Mouse (Mus musculus): Measurements from ENCODE around the gene Abcc1. TPM values are rescaled to one million over a fixed set of nuclear protein-coding genes. Genes with fewer than 3 reads are reported as not detected.

The Abcc1 gene
- polyA plus RNA-seq, 1 experiment, result 26.5 TPM

GRCm38 (mm10) chr16:14372817-14373301, 11.5 kb downstream of the Abcc1 start:
- TF ChIP-seq CTCF (conservative IDR thresholded peaks at IDR 0.05; ENCODE audit: insufficient read depth, insufficient read length, low read depth, low read length), result no peak
- no peak for TF ChIP-seq POLR2A (IDR thresholded peaks at IDR 0.05; ENCODE audit: low read depth, low read length)
- WGBS, result 16% methylated on average over 4 of the region's 4 CpGs
- peaks cover 15% of the 10 kb centered on the region for H3K4me1 ChIP-seq (ENCODE audit: control insufficient read depth, insufficient read depth, low read length)
- no peaks in the 10 kb centered on the region for H3K36me3 ChIP-seq (ENCODE audit: control insufficient read depth, insufficient read depth, low read length)
- no peak overlapping the region for H3K4me3 ChIP-seq (ENCODE audit: insufficient read depth, low read depth, low read length)
- no peaks in the 10 kb centered on the region for H3K27me3 ChIP-seq (replicated peaks; ENCODE audit: control insufficient read depth, insufficient read depth, low read length)
- peak overlapping the region; percentile 55; the same call in 1 of the 2 replicates for H3K27ac ChIP-seq (ENCODE audit: insufficient read depth, low read depth, low read length)
- DNase-seq, result peak; percentile 67

GRCm38 (mm10) chr16:14375942-14376341, 14.6 kb downstream of the Abcc1 start:
- no peak overlapping the region for H3K27ac ChIP-seq (ENCODE audit: insufficient read depth, low read depth, low read length)
- H3K4me3 ChIP-seq (ENCODE audit: insufficient read depth, low read depth, low read length), result no peak overlapping the region
- 93% methylated on average over 1 of the region's 1 CpGs for WGBS
- TF ChIP-seq CTCF (conservative IDR thresholded peaks at IDR 0.05; ENCODE audit: insufficient read depth, insufficient read length, low read depth, low read length) (no peak), POLR2A (IDR thresholded peaks at IDR 0.05; ENCODE audit: low read depth, low read length) (no peak)
- H3K4me1 ChIP-seq (ENCODE audit: control insufficient read depth, insufficient read depth, low read length), result peaks cover 14% of the 10 kb centered on the region
- no peak for DNase-seq
- H3K36me3 ChIP-seq (ENCODE audit: control insufficient read depth, insufficient read depth, low read length), result no peaks in the 10 kb centered on the region
- no peaks in the 10 kb centered on the region for H3K27me3 ChIP-seq (replicated peaks; ENCODE audit: control insufficient read depth, insufficient read depth, low read length)

GRCm38 (mm10) chr16:14376352-14376751, 15.0 kb downstream of the Abcc1 start:
- H3K4me3 ChIP-seq (ENCODE audit: insufficient read depth, low read depth, low read length), result no peak overlapping the region
- no peaks in the 10 kb centered on the region for H3K27me3 ChIP-seq (replicated peaks; ENCODE audit: control insufficient read depth, insufficient read depth, low read length)
- H3K36me3 ChIP-seq (ENCODE audit: control insufficient read depth, insufficient read depth, low read length), result no peaks in the 10 kb centered on the region
- 81% methylated on average over 2 of the region's 2 CpGs for WGBS
- H3K27ac ChIP-seq (ENCODE audit: insufficient read depth, low read depth, low read length), result no peak overlapping the region; the same call in 1 of the 2 replicates
- peaks cover 16% of the 10 kb centered on the region for H3K4me1 ChIP-seq (ENCODE audit: control insufficient read depth, insufficient read depth, low read length)
- TF ChIP-seq POLR2A (IDR thresholded peaks at IDR 0.05; ENCODE audit: low read depth, low read length), result no peak
- TF ChIP-seq CTCF (conservative IDR thresholded peaks at IDR 0.05; ENCODE audit: insufficient read depth, insufficient read length, low read depth, low read length), result no peak
- no peak for DNase-seq

- peak; percentile 59 for DNase-seq
- 55% methylated on average over 2 of the region's 2 CpGs for WGBS
- Histone ChIP-seq H3K27ac (ENCODE audit: insufficient read depth, low read depth, low read length) (peak overlapping the region; percentile 37; the same call in 1 of the 2 replicates), H3K4me1 (ENCODE audit: control insufficient read depth, insufficient read depth, low read length) (peaks cover 14% of the 10 kb centered on the region), H3K27me3 (replicated peaks; ENCODE audit: control insufficient read depth, insufficient read depth, low read length) (no peaks in the 10 kb centered on the region), H3K36me3 (ENCODE audit: control insufficient read depth, insufficient read depth, low read length) (no peaks in the 10 kb centered on the region), H3K4me3 (ENCODE audit: insufficient read depth, low read depth, low read length) (no peak overlapping the region)
- TF ChIP-seq CTCF (conservative IDR thresholded peaks at IDR 0.05; ENCODE audit: insufficient read depth, insufficient read length, low read depth, low read length) (no peak), POLR2A (IDR thresholded peaks at IDR 0.05; ENCODE audit: low read depth, low read length) (no peak)
These were observed 16.0 kb downstream of the Abcc1 start for GRCm38 (mm10) chr16:14377321-14377720.

GRCm38 (mm10) chr16:14378654-14379053, 17.3 kb downstream of the Abcc1 start:
- no peak for TF ChIP-seq CTCF (conservative IDR thresholded peaks at IDR 0.05; ENCODE audit: insufficient read depth, insufficient read length, low read depth, low read length)
- TF ChIP-seq POLR2A (IDR thresholded peaks at IDR 0.05; ENCODE audit: low read depth, low read length), result no peak
- Histone ChIP-seq H3K27ac (ENCODE audit: insufficient read depth, low read depth, low read length) (no peak overlapping the region), H3K36me3 (ENCODE audit: control insufficient read depth, insufficient read depth, low read length) (no peaks in the 10 kb centered on the region), H3K4me1 (ENCODE audit: control insufficient read depth, insufficient read depth, low read length) (peaks cover 14% of the 10 kb centered on the region), H3K27me3 (replicated peaks; ENCODE audit: control insufficient read depth, insufficient read depth, low read length) (no peaks in the 10 kb centered on the region), H3K4me3 (ENCODE audit: insufficient read depth, low read depth, low read length) (no peak overlapping the region)
- no peak for DNase-seq
- 72% methylated on average over 5 of the region's 5 CpGs for WGBS

GRCm38 (mm10) chr16:14379888-14380287, 18.5 kb downstream of the Abcc1 start:
- Histone ChIP-seq H3K4me1 (ENCODE audit: control insufficient read depth, insufficient read depth, low read length) (peaks cover 11% of the 10 kb centered on the region; the same call in 1 of the 2 replicates), H3K4me3 (ENCODE audit: insufficient read depth, low read depth, low read length) (no peak overlapping the region), H3K27me3 (replicated peaks; ENCODE audit: control insufficient read depth, insufficient read depth, low read length) (no peaks in the 10 kb centered on the region), H3K36me3 (ENCODE audit: control insufficient read depth, insufficient read depth, low read length) (no peaks in the 10 kb centered on the region), H3K27ac (ENCODE audit: insufficient read depth, low read depth, low read length) (no peak overlapping the region; the same call in 1 of the 2 replicates)
- WGBS, result 79% methylated on average over 7 of the region's 7 CpGs
- no peak for DNase-seq
- TF ChIP-seq CTCF (conservative IDR thresholded peaks at IDR 0.05; ENCODE audit: insufficient read depth, insufficient read length, low read depth, low read length), result no peak
- no peak for TF ChIP-seq POLR2A (IDR thresholded peaks at IDR 0.05; ENCODE audit: low read depth, low read length)

GRCm38 (mm10) chr16:14381061-14381665, 19.8 kb downstream of the Abcc1 start:
- H3K4me1 ChIP-seq (ENCODE audit: control insufficient read depth, insufficient read depth, low read length), result peaks cover 11% of the 10 kb centered on the region; the same call in 1 of the 2 replicates
- H3K27ac ChIP-seq (ENCODE audit: insufficient read depth, low read depth, low read length), result peak overlapping the region; percentile 27; the same call in 1 of the 2 replicates
- H3K27me3 ChIP-seq (replicated peaks; ENCODE audit: control insufficient read depth, insufficient read depth, low read length), result no peaks in the 10 kb centered on the region
- TF ChIP-seq CTCF (conservative IDR thresholded peaks at IDR 0.05; ENCODE audit: insufficient read depth, insufficient read length, low read depth, low read length) (no peak), POLR2A (IDR thresholded peaks at IDR 0.05; ENCODE audit: low read depth, low read length) (no peak)
- no peak for DNase-seq
- H3K4me3 ChIP-seq (ENCODE audit: insufficient read depth, low read depth, low read length), result no peak overlapping the region
- no peaks in the 10 kb centered on the region for H3K36me3 ChIP-seq (ENCODE audit: control insufficient read depth, insufficient read depth, low read length)

Measured in kidney, adult 2 months (tissue).